16 mouse cellular contexts compared by ENCODE assay signal in the genomic region with DNA sequence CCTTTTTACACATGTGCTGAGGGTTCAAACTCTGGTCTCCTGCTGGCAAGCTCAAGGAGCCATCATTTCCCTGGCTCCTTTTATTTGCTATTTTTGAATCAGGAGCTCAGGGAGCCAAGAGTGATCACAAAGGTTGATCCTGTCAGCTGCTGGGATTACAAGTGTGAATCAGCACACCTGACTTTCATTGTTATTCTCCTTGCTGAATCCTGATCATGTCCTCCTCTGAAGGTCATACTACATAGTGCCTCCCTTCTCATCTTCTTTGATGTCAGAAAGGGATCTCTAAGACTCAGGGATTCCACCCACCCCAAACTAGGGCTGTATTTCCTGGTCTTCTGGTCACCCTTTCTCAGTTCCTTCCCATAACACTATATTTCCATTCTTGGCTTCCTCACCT.
"Had no signal": no experiment of that assay in that cellular context is flagged by ENCODE, and none has a peak within 500 bp of the region (broad histone marks: within the 10 kb centered on the region; RNA-seq: fewer than 3 reads in every experiment).

No protein-coding gene starts in this region.

- DNase-seq: heart, postnatal 10 days; heart, postnatal 14 days; heart, postnatal 36 days; heart, postnatal 4 days; kidney, adult 11 months; kidney, adult 18-20 months; kidney, adult 2 months; kidney, adult 8-10 months; kidney, adult 9 months; kidney, postnatal 10 days; kidney, postnatal 14 days; kidney, postnatal 25 days; kidney, postnatal 36 days; kidney, postnatal 4 days; layer of hippocampus, adult 9-11 months; layer of hippocampus, postnatal 36 days had no signal
